Mouse (Mus musculus): ENCODE results near the gene Fam234b. TPM values are rescaled to one million over a fixed set of nuclear protein-coding genes. Genes with fewer than 3 reads are reported as not detected.

The Fam234b gene
- polyA plus RNA-seq, 1 experiment from 2014 or later = 32.5 TPM

GRCm38 (mm10) chr6:135169246-135169645 is 28.5 kb upstream of the Fam234b start:
- no peaks in the 10 kb centered on the region for H3K4me1 ChIP-seq (replicated peaks; ENCODE audit: control insufficient read depth, insufficient read depth, low read length)
- 96% methylated on average over 3 of the region's 3 CpGs for WGBS
- H3K4me2 ChIP-seq (replicated peaks; ENCODE audit: low read depth, low read length) = no peak overlapping the region
- H3K9ac ChIP-seq (ENCODE audit: low read depth, low read length) = no peak overlapping the region
- DNase-seq (ENCODE audit: low spot score) (no peak), ATAC-seq (ENCODE audit: low FRiP score) (no peak)
- H3K27ac ChIP-seq (ENCODE audit: low read depth, low read length) = no peak overlapping the region
- H3K9me3 ChIP-seq (ENCODE audit: control insufficient read depth, low read length) = no peaks in the 10 kb centered on the region
- no peaks in the 10 kb centered on the region for H3K36me3 ChIP-seq (ENCODE audit: control insufficient read depth, insufficient read depth, low read length)
- H3K4me3 ChIP-seq (ENCODE audit: low read depth, low read length) = no peak overlapping the region
- H3K27me3 ChIP-seq (ENCODE audit: control insufficient read depth, insufficient read depth, low read length) = no peaks in the 10 kb centered on the region

DNA sequence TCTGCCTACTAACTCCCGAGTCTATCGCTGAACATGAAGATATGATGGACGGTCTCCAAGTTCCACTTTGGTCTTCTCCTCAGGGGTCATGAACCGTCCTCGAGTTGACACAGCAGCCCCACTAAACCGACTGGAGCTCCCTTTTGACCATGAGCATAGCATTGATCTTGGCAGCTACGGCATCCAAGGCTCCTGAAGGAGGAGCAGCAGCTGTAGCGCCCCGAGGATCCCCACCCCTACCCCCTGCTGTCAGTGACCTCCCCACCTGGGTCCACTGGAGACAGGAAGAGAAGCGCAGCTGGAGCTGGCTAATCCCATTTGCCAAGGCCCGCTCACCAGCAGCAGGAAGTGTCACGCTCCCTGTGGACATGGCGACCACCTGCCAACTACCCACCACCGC is 26.0 kb upstream of the Fam234b start:
- Histone ChIP-seq H3K4me1 (replicated peaks; ENCODE audit: control insufficient read depth, insufficient read depth, low read length) (no peaks in the 10 kb centered on the region), H3K9me3 (ENCODE audit: control insufficient read depth, low read length) (no peaks in the 10 kb centered on the region), H3K9ac (ENCODE audit: low read depth, low read length) (no peak overlapping the region), H3K27me3 (ENCODE audit: control insufficient read depth, insufficient read depth, low read length) (no peaks in the 10 kb centered on the region), H3K4me3 (ENCODE audit: low read depth, low read length) (no peak overlapping the region), H3K4me2 (replicated peaks; ENCODE audit: low read depth, low read length) (no peak overlapping the region), H3K36me3 (ENCODE audit: control insufficient read depth, insufficient read depth, low read length) (no peaks in the 10 kb centered on the region), H3K27ac (ENCODE audit: low read depth, low read length) (no peak overlapping the region)
- no peak for DNase-seq (ENCODE audit: low spot score)
- ATAC-seq (ENCODE audit: low FRiP score) = no peak
- WGBS = 67% methylated on average over 14 of the region's 14 CpGs

DNA sequence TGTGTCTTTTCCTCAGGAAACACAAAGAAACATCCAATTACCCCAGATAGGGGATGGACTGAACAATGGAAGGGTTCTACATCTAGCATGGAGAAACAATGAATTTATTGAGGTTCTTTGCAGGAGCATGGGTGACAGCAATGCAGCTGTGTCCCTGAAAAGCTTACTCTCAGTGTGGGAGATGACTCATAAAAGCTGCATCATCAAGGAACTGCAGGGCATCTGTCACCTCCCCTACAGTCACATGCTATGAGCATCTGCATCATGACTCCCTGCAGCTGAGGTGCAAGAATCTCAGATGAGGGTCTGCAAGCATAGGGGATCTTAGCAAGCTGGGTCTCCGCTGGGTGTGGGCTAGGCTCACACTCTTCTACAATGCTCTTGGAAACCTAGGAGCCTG is 22.8 kb upstream of the Fam234b start:
- Histone ChIP-seq H3K9me3 (ENCODE audit: control insufficient read depth, low read length) (no peaks in the 10 kb centered on the region), H3K4me3 (ENCODE audit: low read depth, low read length) (no peak overlapping the region), H3K4me2 (replicated peaks; ENCODE audit: low read depth, low read length) (no peak overlapping the region), H3K27me3 (ENCODE audit: control insufficient read depth, insufficient read depth, low read length) (no peaks in the 10 kb centered on the region), H3K36me3 (ENCODE audit: control insufficient read depth, insufficient read depth, low read length) (no peaks in the 10 kb centered on the region), H3K4me1 (replicated peaks; ENCODE audit: control insufficient read depth, insufficient read depth, low read length) (no peaks in the 10 kb centered on the region), H3K27ac (ENCODE audit: low read depth, low read length) (no peak overlapping the region), H3K9ac (ENCODE audit: low read depth, low read length) (no peak overlapping the region)
- DNase-seq (ENCODE audit: low spot score) = no peak
- 100% methylated on average over 1 of the region's 1 CpGs for WGBS
- ATAC-seq (ENCODE audit: low FRiP score) = no peak

DNA sequence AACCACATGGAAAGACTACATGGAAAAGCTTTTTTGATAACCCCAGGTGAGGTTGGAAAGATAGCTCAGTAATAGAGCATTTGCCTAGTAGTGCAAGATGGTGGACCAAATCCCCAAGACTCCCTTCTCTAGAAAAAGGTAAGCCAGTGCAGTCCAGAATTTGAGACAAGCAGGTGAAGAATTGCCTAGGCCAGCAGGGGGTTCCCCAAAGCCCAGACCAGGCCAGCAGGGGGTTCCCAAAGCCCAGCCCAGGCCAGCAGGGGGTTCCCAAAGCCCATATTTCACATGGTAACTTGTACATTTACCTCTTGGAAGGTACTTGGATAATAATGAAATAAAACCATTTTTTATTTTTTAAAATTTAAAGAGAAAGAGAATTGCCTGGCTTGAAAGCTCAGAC is 20.5 kb upstream of the Fam234b start:
- ATAC-seq (ENCODE audit: low FRiP score) (no peak), DNase-seq (ENCODE audit: low spot score) (no peak)
- Histone ChIP-seq H3K4me3 (ENCODE audit: low read depth, low read length) (no peak overlapping the region), H3K4me1 (replicated peaks; ENCODE audit: control insufficient read depth, insufficient read depth, low read length) (no peaks in the 10 kb centered on the region), H3K9ac (ENCODE audit: low read depth, low read length) (no peak overlapping the region), H3K27me3 (ENCODE audit: control insufficient read depth, insufficient read depth, low read length) (no peaks in the 10 kb centered on the region), H3K4me2 (replicated peaks; ENCODE audit: low read depth, low read length) (no peak overlapping the region), H3K9me3 (ENCODE audit: control insufficient read depth, low read length) (no peaks in the 10 kb centered on the region), H3K36me3 (ENCODE audit: control insufficient read depth, insufficient read depth, low read length) (no peaks in the 10 kb centered on the region), H3K27ac (ENCODE audit: low read depth, low read length) (no peak overlapping the region)

- Histone ChIP-seq H3K4me1 (replicated peaks; ENCODE audit: control insufficient read depth, insufficient read depth, low read length) (no peaks in the 10 kb centered on the region), H3K27me3 (ENCODE audit: control insufficient read depth, insufficient read depth, low read length) (no peaks in the 10 kb centered on the region), H3K36me3 (ENCODE audit: control insufficient read depth, insufficient read depth, low read length) (no peaks in the 10 kb centered on the region), H3K9me3 (ENCODE audit: control insufficient read depth, low read length) (no peaks in the 10 kb centered on the region), H3K4me3 (ENCODE audit: low read depth, low read length) (no peak overlapping the region), H3K9ac (ENCODE audit: low read depth, low read length) (no peak overlapping the region), H3K27ac (ENCODE audit: low read depth, low read length) (no peak overlapping the region), H3K4me2 (replicated peaks; ENCODE audit: low read depth, low read length) (no peak overlapping the region)
- no peak for DNase-seq (ENCODE audit: low spot score)
- ATAC-seq (ENCODE audit: low FRiP score) = no peak
- WGBS = 51% methylated on average over 3 of the region's 3 CpGs
Observed at GRCm38 (mm10) chr6:135178599-135178998, 19.2 kb upstream of the Fam234b start.

GRCm38 (mm10) chr6:135182925-135183324 is 14.9 kb upstream of the Fam234b start:
- no peak overlapping the region for H3K27ac ChIP-seq (ENCODE audit: low read depth, low read length)
- H3K27me3 ChIP-seq (ENCODE audit: control insufficient read depth, insufficient read depth, low read length) = no peaks in the 10 kb centered on the region
- no peak overlapping the region for H3K4me2 ChIP-seq (replicated peaks; ENCODE audit: low read depth, low read length)
- H3K36me3 ChIP-seq (ENCODE audit: control insufficient read depth, insufficient read depth, low read length) = no peaks in the 10 kb centered on the region
- WGBS = 91% methylated on average over 2 of the region's 5 CpGs
- H3K9me3 ChIP-seq (ENCODE audit: control insufficient read depth, low read length) = no peaks in the 10 kb centered on the region
- no peak overlapping the region for H3K4me3 ChIP-seq (ENCODE audit: low read depth, low read length)
- no peak for ATAC-seq (ENCODE audit: low FRiP score)
- no peak overlapping the region for H3K9ac ChIP-seq (ENCODE audit: low read depth, low read length)
- H3K4me1 ChIP-seq (replicated peaks; ENCODE audit: control insufficient read depth, insufficient read depth, low read length) = no peaks in the 10 kb centered on the region
- DNase-seq (ENCODE audit: low spot score) = no peak

GRCm38 (mm10) chr6:135183961-135184360 is 13.8 kb upstream of the Fam234b start:
- Histone ChIP-seq H3K36me3 (ENCODE audit: control insufficient read depth, insufficient read depth, low read length) (no peaks in the 10 kb centered on the region), H3K27ac (ENCODE audit: low read depth, low read length) (no peak overlapping the region), H3K4me1 (replicated peaks; ENCODE audit: control insufficient read depth, insufficient read depth, low read length) (no peaks in the 10 kb centered on the region), H3K9me3 (ENCODE audit: control insufficient read depth, low read length) (no peaks in the 10 kb centered on the region), H3K4me2 (replicated peaks; ENCODE audit: low read depth, low read length) (no peak overlapping the region), H3K27me3 (ENCODE audit: control insufficient read depth, insufficient read depth, low read length) (no peaks in the 10 kb centered on the region), H3K9ac (ENCODE audit: low read depth, low read length) (no peak overlapping the region), H3K4me3 (ENCODE audit: low read depth, low read length) (no peak overlapping the region)
- 62% methylated on average over 8 of the region's 8 CpGs for WGBS
- ATAC-seq (ENCODE audit: low FRiP score) = no peak
- DNase-seq (ENCODE audit: low spot score) = no peak

- ATAC-seq (ENCODE audit: low FRiP score) = no peak
- Histone ChIP-seq H3K27ac (ENCODE audit: low read depth, low read length) (no peak overlapping the region), H3K4me3 (ENCODE audit: low read depth, low read length) (no peak overlapping the region), H3K9ac (ENCODE audit: low read depth, low read length) (no peak overlapping the region), H3K4me2 (replicated peaks; ENCODE audit: low read depth, low read length) (no peak overlapping the region), H3K27me3 (ENCODE audit: control insufficient read depth, insufficient read depth, low read length) (no peaks in the 10 kb centered on the region), H3K9me3 (ENCODE audit: control insufficient read depth, low read length) (no peaks in the 10 kb centered on the region), H3K36me3 (ENCODE audit: control insufficient read depth, insufficient read depth, low read length) (no peaks in the 10 kb centered on the region), H3K4me1 (replicated peaks; ENCODE audit: control insufficient read depth, insufficient read depth, low read length) (no peaks in the 10 kb centered on the region; the same call in 1 of the 2 replicates)
- no peak for DNase-seq (ENCODE audit: low spot score)
- WGBS = 59% methylated on average over 10 of the region's 10 CpGs
Observed at GRCm38 (mm10) chr6:135187076-135187917, 10.5 kb upstream of the Fam234b start.

DNA sequence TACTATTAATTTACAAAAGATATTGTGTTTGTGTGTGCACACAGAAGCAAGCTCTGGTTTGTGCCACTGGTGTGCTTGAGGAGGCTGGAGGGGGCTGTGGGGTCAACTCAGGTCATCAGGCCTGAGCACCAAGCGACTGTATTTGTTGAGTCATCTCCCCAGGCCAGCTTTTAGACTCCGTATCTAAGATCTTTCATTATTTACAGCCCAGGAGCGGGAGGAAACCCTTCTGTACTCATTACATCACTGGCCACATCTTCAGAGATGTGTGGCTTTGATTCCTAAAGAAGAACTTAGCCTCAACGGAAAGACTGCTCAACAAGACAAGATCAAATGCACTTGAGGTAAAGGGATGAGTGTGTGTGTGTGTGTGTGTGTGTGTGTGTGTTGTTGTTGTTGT is 9.1 kb upstream of the Fam234b start:
- ATAC-seq (ENCODE audit: low FRiP score) (no peak), DNase-seq (ENCODE audit: low spot score) (no peak)
- Histone ChIP-seq H3K4me2 (replicated peaks; ENCODE audit: low read depth, low read length) (no peak overlapping the region), H3K9ac (ENCODE audit: low read depth, low read length) (no peak overlapping the region), H3K36me3 (ENCODE audit: control insufficient read depth, insufficient read depth, low read length) (no peaks in the 10 kb centered on the region), H3K4me1 (replicated peaks; ENCODE audit: control insufficient read depth, insufficient read depth, low read length) (no peaks in the 10 kb centered on the region; the same call in 1 of the 2 replicates), H3K9me3 (ENCODE audit: control insufficient read depth, low read length) (no peaks in the 10 kb centered on the region), H3K27me3 (ENCODE audit: control insufficient read depth, insufficient read depth, low read length) (no peaks in the 10 kb centered on the region), H3K27ac (ENCODE audit: low read depth, low read length) (no peak overlapping the region), H3K4me3 (ENCODE audit: low read depth, low read length) (no peak overlapping the region)
- WGBS = 72% methylated on average over 4 of the region's 4 CpGs

Data from hindbrain, embryonic 11.5 days (tissue).